Mouse (Mus musculus) right cerebral cortex, adult 18-20 months (tissue): ENCODE results near the gene Olfr743.
"Not testable (repeated sequence)": the region's sequence is repeated elsewhere in the genome, so short reads cannot be mapped to it uniquely, and the experiment has no call there.

ENCODE experiments used
- DNase-seq: peaks from one replicate; pipeline ENCODE4 v3.0.0; 2022; ENCODE audit warnings: mixed read lengths

The Olfr743 gene

DNA sequence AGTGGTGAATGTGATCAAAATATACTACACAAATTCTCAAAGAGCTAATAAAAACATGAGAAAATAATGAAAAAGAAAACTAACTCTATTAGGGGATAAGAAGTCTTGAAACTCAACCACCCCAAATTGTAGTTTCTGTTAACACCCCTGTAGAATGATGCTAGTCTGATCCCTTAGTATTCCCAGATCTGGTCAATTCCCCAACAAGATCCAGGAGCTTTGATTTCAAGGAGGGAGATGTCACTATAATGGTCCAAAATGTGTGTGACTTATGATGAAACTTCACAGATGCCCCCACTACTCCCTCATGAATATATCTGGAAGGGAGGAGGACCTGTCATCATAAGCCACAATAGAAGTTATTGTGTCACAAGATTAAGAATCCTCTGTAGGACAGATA is at the start of gene Olfr743:
TSS of gene Olfr743 (plus strand) at position 301 of the 400 bp plus-strand sequence.
- DNase-seq, result no peak

DNA sequence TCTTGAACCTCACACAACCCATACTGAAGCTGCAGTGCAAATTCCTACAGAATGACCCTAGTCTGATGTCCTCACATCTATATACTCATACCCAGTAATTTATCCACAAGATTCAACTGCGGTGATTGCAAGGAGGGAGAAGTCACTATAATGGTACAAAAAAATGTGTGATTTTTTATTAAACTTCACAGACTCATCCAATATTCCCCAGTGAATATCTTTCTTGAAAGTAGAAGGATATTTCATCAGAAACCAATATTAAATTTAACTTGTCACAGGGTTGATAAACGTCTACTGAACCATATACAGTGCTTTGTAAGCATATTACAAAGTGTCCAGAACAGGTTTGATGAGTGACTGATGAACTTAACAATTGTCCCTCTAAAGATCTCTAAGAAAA is 49.2 kb upstream of the Olfr743 start, which contains the start of gene Olfr741:
TSS of gene Olfr741 (plus strand) at position 301 of the 400 bp plus-strand sequence.
- DNase-seq, result no peak

GRCm38 (mm10) chr14:50478406-50478805 is 43.2 kb upstream of the Olfr743 start:
- DNase-seq, result no peak

DNA sequence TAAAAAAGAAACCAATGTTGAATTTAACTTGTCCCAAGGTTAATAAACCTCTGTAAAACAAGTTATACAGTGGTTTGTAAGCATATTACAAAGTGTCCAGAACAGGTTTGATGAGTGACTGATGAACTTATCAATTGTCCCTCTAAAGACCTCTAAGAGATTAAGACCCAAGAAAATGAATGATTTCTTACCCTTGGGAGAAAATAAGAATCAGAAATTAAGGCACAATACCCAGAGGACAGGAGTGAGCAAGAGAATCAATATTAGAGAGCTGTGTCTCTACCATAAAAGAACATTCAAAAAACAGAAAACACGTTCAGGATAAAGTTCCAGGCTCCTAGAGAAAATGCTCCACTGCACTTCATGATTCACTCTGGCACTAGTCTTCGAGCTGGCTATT is 18.3 kb upstream of the Olfr743 start, which contains the start of gene Olfr742:
TSS of gene Olfr742 (plus strand) at position 301 of the 400 bp plus-strand sequence.
- no peak for DNase-seq

GRCm38 (mm10) chr14:50552734-50553133 is 31.1 kb downstream of the Olfr743 start:
- no peak for DNase-seq

DNA sequence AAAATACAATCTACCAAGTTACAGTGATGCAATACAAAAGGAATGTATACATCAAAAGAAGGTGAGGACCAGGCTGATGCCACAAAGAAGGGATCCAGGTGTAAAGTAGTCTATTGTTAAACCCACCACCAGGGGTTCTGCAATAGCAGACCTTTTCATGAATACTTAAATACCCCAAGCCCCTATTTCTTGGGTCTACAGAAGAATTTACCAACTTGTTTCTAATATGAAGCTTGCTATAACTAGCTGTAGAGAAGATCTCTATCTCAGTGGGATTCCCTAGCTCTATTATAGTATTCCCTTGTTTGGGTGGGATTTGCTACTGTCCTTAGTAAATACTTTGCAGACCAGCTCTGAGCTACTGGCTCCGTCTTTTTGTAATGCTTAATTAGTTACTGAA is 51.4 kb downstream of the Olfr743 start:
- DNase-seq, result not testable (repeated sequence)
